Mouse (Mus musculus): ENCODE measurements at regions not wholly inside any gene's neighbourhood (a gene's known extent, or its start where the extent isn't known, plus 50 kb on each side); places are given as distances from the start of the nearest gene placed in this dataset.
A peak's percentile ranks its signal among the peaks of the same experiment; 100 is the strongest.

- no peaks in the 10 kb centered on the region for H3K9me3 ChIP-seq (ENCODE audit: control insufficient read depth, low read length)
- no peaks in the 10 kb centered on the region for H3K27me3 ChIP-seq (replicated peaks; ENCODE audit: control insufficient read depth, insufficient read depth, low read length)
- H3K4me3 ChIP-seq (ENCODE audit: low read length): no peak overlapping the region
- H3K4me1 ChIP-seq (ENCODE audit: control insufficient read depth, insufficient read depth, low read depth, low read length): no peaks in the 10 kb centered on the region
- WGBS: 87% methylated on average over 9 of the region's 9 CpGs
- ATAC-seq: no peak
- H3K36me3 ChIP-seq (ENCODE audit: control insufficient read depth, insufficient read depth, low read length): no peaks in the 10 kb centered on the region
- H3K9ac ChIP-seq (ENCODE audit: low read depth, low read length): no peak overlapping the region
- H3K4me2 ChIP-seq (ENCODE audit: low read length): no peak overlapping the region
- no peak overlapping the region for H3K27ac ChIP-seq (ENCODE audit: low read depth, low read length)
Measured at GRCm38 (mm10) chr13:43875895-43876294, 91.3 kb downstream of the Cd83 start.

- Histone ChIP-seq H3K27me3 (replicated peaks; ENCODE audit: control insufficient read depth, insufficient read depth, low read length) (no peaks in the 10 kb centered on the region), H3K27ac (ENCODE audit: low read depth, low read length) (no peak overlapping the region), H3K9ac (ENCODE audit: low read depth, low read length) (no peak overlapping the region), H3K4me2 (ENCODE audit: low read length) (no peak overlapping the region), H3K4me3 (ENCODE audit: low read length) (no peak overlapping the region), H3K4me1 (ENCODE audit: control insufficient read depth, insufficient read depth, low read depth, low read length) (no peaks in the 10 kb centered on the region), H3K9me3 (ENCODE audit: control insufficient read depth, low read length) (no peaks in the 10 kb centered on the region), H3K36me3 (ENCODE audit: control insufficient read depth, insufficient read depth, low read length) (no peaks in the 10 kb centered on the region)
- ATAC-seq: no peak
- WGBS: 97% methylated on average over 3 of the region's 3 CpGs
Measured at GRCm38 (mm10) chr13:43887284-43887683, 102.7 kb downstream of the Cd83 start.

- 80% methylated on average over 3 of the region's 3 CpGs for WGBS
- H3K27me3 ChIP-seq (replicated peaks; ENCODE audit: control insufficient read depth, insufficient read depth, low read length): no peaks in the 10 kb centered on the region
- ATAC-seq: no peak
Measured at GRCm38 (mm10) chr13:43891928-43892327, 107.4 kb downstream of the Cd83 start.

GRCm38 (mm10) chr13:43895990-43896389 is 111.4 kb downstream of the Cd83 start:
- H3K4me3 ChIP-seq (ENCODE audit: low read length): no peak overlapping the region
- 53% methylated on average over 11 of the region's 11 CpGs for WGBS
- no peak overlapping the region for H3K4me2 ChIP-seq (ENCODE audit: low read length)
- H3K4me1 ChIP-seq (ENCODE audit: control insufficient read depth, insufficient read depth, low read depth, low read length): no peaks in the 10 kb centered on the region
- no peaks in the 10 kb centered on the region for H3K9me3 ChIP-seq (ENCODE audit: control insufficient read depth, low read length)
- H3K27ac ChIP-seq (ENCODE audit: low read depth, low read length): no peak overlapping the region; the same call in 1 of the 2 replicates
- no peak overlapping the region for H3K9ac ChIP-seq (ENCODE audit: low read depth, low read length)
- no peak for ATAC-seq
- H3K27me3 ChIP-seq (replicated peaks; ENCODE audit: control insufficient read depth, insufficient read depth, low read length): no peaks in the 10 kb centered on the region
- no peaks in the 10 kb centered on the region for H3K36me3 ChIP-seq (ENCODE audit: control insufficient read depth, insufficient read depth, low read length)

More at GRCm38 (mm10) chr13:43891928-43892327, 107.4 kb downstream of the Cd83 start:
- Histone ChIP-seq H3K9ac (ENCODE audit: low read depth, low read length) (no peak overlapping the region), H3K9me3 (ENCODE audit: control insufficient read depth, low read length) (no peaks in the 10 kb centered on the region), H3K4me3 (ENCODE audit: low read length) (no peak overlapping the region), H3K27ac (ENCODE audit: low read depth, low read length) (no peak overlapping the region), H3K36me3 (ENCODE audit: control insufficient read depth, insufficient read depth, low read length) (no peaks in the 10 kb centered on the region), H3K4me2 (ENCODE audit: low read length) (no peak overlapping the region), H3K4me1 (ENCODE audit: control insufficient read depth, insufficient read depth, low read depth, low read length) (no peaks in the 10 kb centered on the region)

- 93% methylated on average over 8 of the region's 8 CpGs for WGBS
- ATAC-seq: no peak
Measured at GRCm38 (mm10) chr13:43897046-43897445, 112.5 kb downstream of the Cd83 start.

GRCm38 (mm10) chr13:43898555-43899258 is 114.1 kb downstream of the Cd83 start:
- Histone ChIP-seq H3K9me3 (ENCODE audit: control insufficient read depth, low read length) (no peaks in the 10 kb centered on the region), H3K4me2 (ENCODE audit: low read length) (no peak overlapping the region), H3K36me3 (ENCODE audit: control insufficient read depth, insufficient read depth, low read length) (no peaks in the 10 kb centered on the region), H3K4me3 (ENCODE audit: low read length) (no peak overlapping the region), H3K4me1 (ENCODE audit: control insufficient read depth, insufficient read depth, low read depth, low read length) (no peaks in the 10 kb centered on the region), H3K27ac (ENCODE audit: low read depth, low read length) (no peak overlapping the region), H3K9ac (ENCODE audit: low read depth, low read length) (no peak overlapping the region), H3K27me3 (replicated peaks; ENCODE audit: control insufficient read depth, insufficient read depth, low read length) (no peaks in the 10 kb centered on the region)
- 84% methylated on average over 12 of the region's 12 CpGs for WGBS
- no peak for ATAC-seq

More at GRCm38 (mm10) chr13:43897046-43897445, 112.5 kb downstream of the Cd83 start:
- Histone ChIP-seq H3K27me3 (replicated peaks; ENCODE audit: control insufficient read depth, insufficient read depth, low read length) (no peaks in the 10 kb centered on the region), H3K9ac (ENCODE audit: low read depth, low read length) (no peak overlapping the region), H3K9me3 (ENCODE audit: control insufficient read depth, low read length) (no peaks in the 10 kb centered on the region), H3K27ac (ENCODE audit: low read depth, low read length) (no peak overlapping the region), H3K4me2 (ENCODE audit: low read length) (no peak overlapping the region), H3K4me3 (ENCODE audit: low read length) (no peak overlapping the region), H3K4me1 (ENCODE audit: control insufficient read depth, insufficient read depth, low read depth, low read length) (no peaks in the 10 kb centered on the region), H3K36me3 (ENCODE audit: control insufficient read depth, insufficient read depth, low read length) (no peaks in the 10 kb centered on the region)

GRCm38 (mm10) chr13:43900115-43900514 is 115.5 kb downstream of the Cd83 start:
- H3K27me3 ChIP-seq (replicated peaks; ENCODE audit: control insufficient read depth, insufficient read depth, low read length): no peaks in the 10 kb centered on the region
- H3K4me1 ChIP-seq (ENCODE audit: control insufficient read depth, insufficient read depth, low read depth, low read length): no peaks in the 10 kb centered on the region
- H3K36me3 ChIP-seq (ENCODE audit: control insufficient read depth, insufficient read depth, low read length): no peaks in the 10 kb centered on the region
- H3K9ac ChIP-seq (ENCODE audit: low read depth, low read length): no peak overlapping the region
- H3K9me3 ChIP-seq (ENCODE audit: control insufficient read depth, low read length): no peaks in the 10 kb centered on the region
- no peak overlapping the region for H3K4me2 ChIP-seq (ENCODE audit: low read length)
- WGBS: 91% methylated on average over 2 of the region's 2 CpGs
- H3K4me3 ChIP-seq (ENCODE audit: low read length): no peak overlapping the region
- peak; percentile 30; the same call in 1 of the 2 replicates for ATAC-seq
- no peak overlapping the region for H3K27ac ChIP-seq (ENCODE audit: low read depth, low read length)

- no peak overlapping the region for H3K27ac ChIP-seq (ENCODE audit: low read depth, low read length)
Measured at GRCm38 (mm10) chr13:43900758-43901157, 116.2 kb downstream of the Cd83 start.

GRCm38 (mm10) chr13:43903391-43903790 is 118.8 kb downstream of the Cd83 start:
- Histone ChIP-seq H3K4me2 (ENCODE audit: low read length) (no peak overlapping the region), H3K4me1 (ENCODE audit: control insufficient read depth, insufficient read depth, low read depth, low read length) (no peaks in the 10 kb centered on the region), H3K27me3 (replicated peaks; ENCODE audit: control insufficient read depth, insufficient read depth, low read length) (no peaks in the 10 kb centered on the region), H3K9me3 (ENCODE audit: control insufficient read depth, low read length) (no peaks in the 10 kb centered on the region), H3K9ac (ENCODE audit: low read depth, low read length) (no peak overlapping the region), H3K4me3 (ENCODE audit: low read length) (no peak overlapping the region), H3K27ac (ENCODE audit: low read depth, low read length) (no peak overlapping the region), H3K36me3 (ENCODE audit: control insufficient read depth, insufficient read depth, low read length) (no peaks in the 10 kb centered on the region)
- 0 out of 2 replicates have a peak, but pooled peaks have one; percentile 42 for ATAC-seq

More at GRCm38 (mm10) chr13:43900758-43901157, 116.2 kb downstream of the Cd83 start:
- Histone ChIP-seq H3K9me3 (ENCODE audit: control insufficient read depth, low read length) (no peaks in the 10 kb centered on the region), H3K4me3 (ENCODE audit: low read length) (no peak overlapping the region), H3K36me3 (ENCODE audit: control insufficient read depth, insufficient read depth, low read length) (no peaks in the 10 kb centered on the region), H3K4me1 (ENCODE audit: control insufficient read depth, insufficient read depth, low read depth, low read length) (no peaks in the 10 kb centered on the region), H3K27me3 (replicated peaks; ENCODE audit: control insufficient read depth, insufficient read depth, low read length) (no peaks in the 10 kb centered on the region), H3K4me2 (ENCODE audit: low read length) (no peak overlapping the region), H3K9ac (ENCODE audit: low read depth, low read length) (no peak overlapping the region)
- 54% methylated on average over 7 of the region's 7 CpGs for WGBS
- ATAC-seq: peak; percentile 20; the same call in 1 of the 2 replicates
